Mouse (Mus musculus) heart, embryonic 15.5 days (tissue): Measurements from ENCODE around the gene Erich3. TPM values are rescaled to one million over a fixed set of nuclear protein-coding genes. Genes with fewer than 3 reads are reported as not detected.

Source experiments
- ATAC-seq: fragments of 200-750 bp; cut with Nextera tagmentation; replicated peaks from 2 replicates; pipeline ENCODE4 v1.8.0; 2017; ENCODE audit warnings: low read depth, moderate TSS enrichment; ENCODE audit not compliant: insufficient number of reproducible peaks, insufficient read depth, low FRiP score
- H3K27ac ChIP-seq: fragments of 300-500 bp; sonication (generic); 2 replicates; pipeline ENCODE4 v1.5.1; 2015; ENCODE audit warnings: mild to moderate bottlenecking, inconsistent platforms
- H3K27me3 ChIP-seq: fragments of 300-500 bp; sonication (generic); 2 replicates; pipeline ENCODE4 v1.6.1; 2015; ENCODE audit warnings: inconsistent platforms
- H3K36me3 ChIP-seq: fragments of 300-500 bp; sonication (generic); 2 replicates; pipeline ENCODE4 v1.6.1; 2015; ENCODE audit warnings: mild to moderate bottlenecking, inconsistent platforms
- H3K4me1 ChIP-seq: fragments of 300-500 bp; sonication (generic); replicated peaks from 2 replicates; pipeline ENCODE4 v1.6.1; 2015; ENCODE audit warnings: inconsistent platforms
- H3K4me2 ChIP-seq: fragments of 300-500 bp; sonication (generic); 2 replicates; pipeline ENCODE4 v1.6.1; 2015; ENCODE audit warnings: inconsistent platforms, mild to moderate bottlenecking, moderate library complexity
- H3K4me3 ChIP-seq: fragments of 300-500 bp; sonication (generic); 2 replicates; pipeline ENCODE4 v1.5.1; 2015; ENCODE audit warnings: mild to moderate bottlenecking, inconsistent platforms
- H3K9ac ChIP-seq: fragments of 300-500 bp; sonication (generic); 2 replicates; pipeline ENCODE4 v1.6.1; 2015; ENCODE audit warnings: mild to moderate bottlenecking, inconsistent platforms
- H3K9me3 ChIP-seq: fragments of 300-500 bp; sonication (generic); replicated peaks from 2 replicates; pipeline ENCODE4 v1.6.1; 2016; ENCODE audit warnings: inconsistent platforms
- WGBS: fragments of 180-500 bp; shearing (Covaris S2); methylation state at CpG from one replicate; pipeline ENCODE4 v1.1.7; 2015; ENCODE audit warnings: mixed read lengths; 5-methylcytosine and 5-hydroxymethylcytosine counted together
- polyA plus RNA-seq: library from polyadenylated mRNA; unstranded; fragments of >200 nt; fragmentation: Nextera tagmentation; extraction: Ambion mirVana; gene quantifications from 2 replicates; pipeline ENCODE4 v1.2.1, GENCODE M21; 2015

Gene Erich3
- polyA plus RNA-seq, 1 experiment from 2014 or later = 0.15 TPM

DNA sequence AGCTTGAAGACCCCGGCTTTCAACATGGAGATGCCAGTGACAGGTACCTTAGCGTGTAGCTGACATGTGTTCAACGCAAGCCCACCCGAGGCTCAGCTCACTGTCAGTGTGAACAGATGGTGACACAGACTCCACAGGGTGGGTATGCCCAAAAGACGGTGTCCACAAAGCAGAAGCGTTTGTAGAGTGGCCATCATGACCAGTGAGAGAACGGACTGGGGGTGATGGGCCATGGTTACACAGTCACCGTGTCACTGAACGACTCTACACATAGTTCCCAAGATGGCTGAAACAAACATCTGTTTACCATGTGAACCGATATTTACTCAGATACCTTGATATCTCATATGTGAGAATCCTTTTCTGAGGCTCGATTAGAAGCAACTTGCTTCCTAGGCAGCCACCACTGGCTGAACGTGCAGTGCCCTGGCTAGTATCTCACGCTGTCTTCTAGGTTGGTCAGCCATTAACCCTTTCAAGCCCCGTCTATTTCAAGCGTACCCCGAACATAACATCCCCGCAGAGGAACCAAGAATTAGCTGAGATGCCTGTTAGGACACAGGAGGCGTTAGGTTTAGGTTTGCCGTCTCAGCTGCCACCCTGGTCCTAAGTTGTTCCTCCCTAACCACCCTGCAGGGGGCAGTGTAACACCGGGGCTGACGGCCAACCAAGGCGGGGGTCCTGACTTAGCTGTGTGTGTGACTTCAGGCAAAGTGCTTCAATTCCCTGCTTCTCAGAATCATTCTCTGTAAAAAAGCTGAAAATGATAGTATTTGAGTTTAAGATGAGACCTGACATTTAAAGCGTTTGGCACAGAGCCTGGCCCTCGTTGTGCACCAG lies 10.9 kb upstream of the Erich3 start:
- no peak overlapping the region for H3K27ac ChIP-seq
- ATAC-seq = no peak
- 42% methylated on average over 24 of the region's 24 CpGs for WGBS
- H3K4me2 ChIP-seq = no peak overlapping the region
- peaks cover 29% of the 10 kb centered on the region for H3K27me3 ChIP-seq
- H3K36me3 ChIP-seq = no peaks in the 10 kb centered on the region
- no peak overlapping the region for H3K9ac ChIP-seq
- 0 out of 2 replicates have a peak, but pooled peaks cover 3% of the 10 kb centered on the region for H3K4me1 ChIP-seq
- no peaks in the 10 kb centered on the region for H3K9me3 ChIP-seq
- H3K4me3 ChIP-seq = no peak overlapping the region

GRCm38 (mm10) chr3:154653454-154653853 lies 10.2 kb upstream of the Erich3 start:
- Histone ChIP-seq H3K27me3 (peaks cover 29% of the 10 kb centered on the region), H3K4me1 (0 out of 2 replicates have a peak, but pooled peaks cover 3% of the 10 kb centered on the region), H3K9ac (no peak overlapping the region), H3K4me2 (no peak overlapping the region), H3K27ac (no peak overlapping the region), H3K4me3 (no peak overlapping the region), H3K36me3 (no peaks in the 10 kb centered on the region), H3K9me3 (no peaks in the 10 kb centered on the region)
- 68% methylated on average over 5 of the region's 5 CpGs for WGBS
- no peak for ATAC-seq

DNA sequence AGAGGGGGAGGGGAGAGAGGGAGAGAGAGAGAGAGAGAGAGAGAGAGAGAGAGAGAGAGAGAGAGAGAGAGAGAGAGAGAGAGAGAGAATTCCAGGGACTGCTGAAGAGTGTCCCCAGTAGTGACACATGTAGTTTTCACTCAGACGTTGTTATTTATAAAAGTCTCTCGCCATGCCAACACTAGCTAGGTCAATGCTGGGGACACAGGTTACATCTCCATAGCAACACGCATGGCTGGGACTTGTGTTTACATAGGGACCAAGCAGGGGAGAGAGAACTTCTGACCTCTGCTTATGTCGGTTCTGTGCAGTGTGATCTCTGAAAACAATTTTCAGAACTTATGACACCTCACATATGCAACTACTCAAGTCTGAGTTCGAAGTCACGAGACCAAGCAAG lies 9.4 kb upstream of the Erich3 start:
- Histone ChIP-seq H3K9ac (no peak overlapping the region), H3K36me3 (no peaks in the 10 kb centered on the region), H3K4me1 (0 out of 2 replicates have a peak, but pooled peaks cover 3% of the 10 kb centered on the region), H3K4me2 (no peak overlapping the region), H3K4me3 (no peak overlapping the region), H3K27me3 (peaks cover 29% of the 10 kb centered on the region), H3K9me3 (no peaks in the 10 kb centered on the region), H3K27ac (no peak overlapping the region)
- ATAC-seq = no peak
- WGBS = 51% methylated on average over 6 of the region's 6 CpGs

DNA sequence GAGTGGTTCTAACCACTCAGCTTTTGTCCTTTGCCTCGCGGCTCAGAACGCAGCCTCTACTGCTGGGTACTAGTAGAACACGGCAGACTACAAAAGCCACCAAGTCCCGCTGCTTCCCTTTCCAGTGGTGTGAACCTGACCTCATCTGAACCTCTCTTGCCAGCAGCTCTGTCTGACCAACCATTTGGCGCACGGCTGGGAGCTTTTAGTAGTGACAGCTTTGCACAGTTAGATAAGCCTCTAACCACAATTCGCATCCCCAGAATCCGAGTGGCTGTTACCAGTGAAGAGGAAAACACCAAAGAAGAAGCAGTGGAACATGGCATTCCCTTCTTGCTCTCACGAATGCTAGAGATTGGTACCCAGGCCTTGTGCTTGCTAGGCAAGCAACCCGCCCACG lies 8.8 kb upstream of the Erich3 start:
- 47% methylated on average over 12 of the region's 12 CpGs for WGBS
- H3K27ac ChIP-seq = no peak overlapping the region
- 0 out of 2 replicates have a peak, but pooled peaks cover 3% of the 10 kb centered on the region for H3K4me1 ChIP-seq
- H3K4me3 ChIP-seq = no peak overlapping the region
- H3K36me3 ChIP-seq = no peaks in the 10 kb centered on the region
- H3K27me3 ChIP-seq = peaks cover 25% of the 10 kb centered on the region
- H3K4me2 ChIP-seq = no peak overlapping the region
- no peak overlapping the region for H3K9ac ChIP-seq
- ATAC-seq = no peak
- no peaks in the 10 kb centered on the region for H3K9me3 ChIP-seq

GRCm38 (mm10) chr3:154655711-154656110 lies 7.9 kb upstream of the Erich3 start:
- 76% methylated on average over 5 of the region's 5 CpGs for WGBS
- no peaks in the 10 kb centered on the region for H3K36me3 ChIP-seq
- H3K4me3 ChIP-seq = no peak overlapping the region
- H3K27ac ChIP-seq = no peak overlapping the region
- peaks cover 23% of the 10 kb centered on the region for H3K27me3 ChIP-seq
- ATAC-seq = no peak
- no peaks in the 10 kb centered on the region for H3K9me3 ChIP-seq
- H3K9ac ChIP-seq = no peak overlapping the region
- H3K4me2 ChIP-seq = no peak overlapping the region
- H3K4me1 ChIP-seq = 0 out of 2 replicates have a peak, but pooled peaks cover 3% of the 10 kb centered on the region

- no peaks in the 10 kb centered on the region for H3K9me3 ChIP-seq
- no peak overlapping the region for H3K27ac ChIP-seq
- peak overlapping the region; percentile 82 for H3K4me2 ChIP-seq
- 3% methylated on average over 25 of the region's 27 CpGs for WGBS
- ATAC-seq = peak; percentile 58; the same call in 1 of the 2 replicates
- H3K9ac ChIP-seq = peak overlapping the region; percentile 31; the same call in 1 of the 2 replicates
- H3K27me3 ChIP-seq = peaks cover 36% of the 10 kb centered on the region
- peaks cover 10% of the 10 kb centered on the region for H3K4me1 ChIP-seq
- no peaks in the 10 kb centered on the region for H3K36me3 ChIP-seq
- H3K4me3 ChIP-seq = peak overlapping the region; percentile 50
These were observed 420 bp downstream of the Erich3 start for GRCm38 (mm10) chr3:154663976-154664581.

- H3K4me1 ChIP-seq = peaks cover 10% of the 10 kb centered on the region
- no peaks in the 10 kb centered on the region for H3K9me3 ChIP-seq
- peaks cover 36% of the 10 kb centered on the region for H3K27me3 ChIP-seq
- H3K36me3 ChIP-seq = no peaks in the 10 kb centered on the region
- H3K4me3 ChIP-seq = peak overlapping the region; percentile 50; the same call in 1 of the 2 replicates
- no peak for ATAC-seq
- no peak overlapping the region for H3K27ac ChIP-seq
- 36% methylated on average over 4 of the region's 4 CpGs for WGBS
- peak overlapping the region; percentile 82 for H3K4me2 ChIP-seq
- H3K9ac ChIP-seq = no peak overlapping the region
These were observed 977 bp downstream of the Erich3 start for GRCm38 (mm10) chr3:154664636-154665035.

- Histone ChIP-seq H3K9me3 (no peaks in the 10 kb centered on the region), H3K9ac (no peak overlapping the region), H3K4me2 (no peak overlapping the region), H3K27me3 (peaks cover 26% of the 10 kb centered on the region), H3K4me3 (no peak overlapping the region), H3K4me1 (peaks cover 9% of the 10 kb centered on the region), H3K27ac (no peak overlapping the region), H3K36me3 (no peaks in the 10 kb centered on the region)
- 73% methylated on average over 3 of the region's 3 CpGs for whole genome bisulfite sequencing
- ATAC-seq = no peak
These were observed 4.8 kb downstream of the Erich3 start for GRCm38 (mm10) chr3:154668485-154668884.

DNA sequence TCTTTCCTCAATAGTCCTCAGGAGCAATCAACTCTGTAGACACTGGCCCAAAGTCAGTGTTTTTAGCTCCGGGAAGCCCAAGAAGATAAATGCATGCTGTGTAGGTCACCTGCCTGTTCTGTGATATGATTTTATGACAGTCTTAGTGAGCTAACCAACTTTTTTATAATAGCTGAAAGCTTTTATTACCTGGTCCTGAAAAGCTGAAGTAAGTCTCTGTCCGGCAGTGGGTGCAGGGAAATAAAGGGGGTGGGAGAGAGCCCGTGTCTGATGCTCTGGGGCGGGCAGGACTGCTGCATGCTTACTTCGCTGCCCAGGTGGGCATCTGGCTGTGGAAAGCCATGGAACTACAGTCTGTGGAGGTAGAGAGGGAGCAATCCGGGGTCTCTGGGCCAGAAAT lies 6.9 kb downstream of the Erich3 start:
- Histone ChIP-seq H3K4me2 (no peak overlapping the region), H3K9ac (no peak overlapping the region), H3K27me3 (peaks cover 6% of the 10 kb centered on the region; the same call in 1 of the 2 replicates), H3K4me1 (no peaks in the 10 kb centered on the region), H3K36me3 (no peaks in the 10 kb centered on the region), H3K9me3 (no peaks in the 10 kb centered on the region), H3K4me3 (no peak overlapping the region), H3K27ac (no peak overlapping the region)
- 80% methylated on average over 6 of the region's 6 CpGs for WGBS
- ATAC-seq = no peak

GRCm38 (mm10) chr3:154671013-154671412 lies 7.4 kb downstream of the Erich3 start:
- Histone ChIP-seq H3K9me3 (no peaks in the 10 kb centered on the region), H3K27me3 (peaks cover 1% of the 10 kb centered on the region; the same call in 1 of the 2 replicates), H3K4me3 (no peak overlapping the region), H3K36me3 (no peaks in the 10 kb centered on the region), H3K4me1 (no peaks in the 10 kb centered on the region), H3K27ac (no peak overlapping the region), H3K4me2 (no peak overlapping the region), H3K9ac (no peak overlapping the region)
- 68% methylated on average over 5 of the region's 5 CpGs for WGBS
- no peak for ATAC-seq

DNA sequence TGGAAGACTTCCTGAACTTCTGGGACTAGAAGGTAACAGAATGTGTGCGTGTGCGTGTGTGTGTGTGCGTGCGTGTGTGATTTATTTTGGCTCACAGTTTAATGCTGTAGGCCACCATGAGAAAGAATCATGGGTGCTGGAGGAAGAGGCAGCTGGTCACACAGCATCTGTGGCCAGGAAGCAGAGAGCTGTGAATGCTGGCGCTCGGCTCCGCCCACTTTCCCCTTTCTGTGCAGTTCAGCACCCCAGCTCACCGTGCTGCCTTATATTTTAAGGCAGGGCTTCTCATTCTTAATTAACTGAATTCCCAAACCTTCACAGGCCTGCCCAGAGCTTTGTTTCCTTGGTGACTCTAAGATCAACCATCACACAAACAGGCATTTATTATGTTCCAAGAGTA lies 9.7 kb downstream of the Erich3 start:
- Histone ChIP-seq H3K27me3 (no peaks in the 10 kb centered on the region), H3K4me3 (no peak overlapping the region), H3K9me3 (no peaks in the 10 kb centered on the region), H3K4me2 (no peak overlapping the region), H3K9ac (no peak overlapping the region), H3K36me3 (no peaks in the 10 kb centered on the region), H3K27ac (no peak overlapping the region), H3K4me1 (no peaks in the 10 kb centered on the region)
- no peak for ATAC-seq
- 57% methylated on average over 8 of the region's 8 CpGs for WGBS
